Comparison of ENCODE assay signal across 8 mouse cellular contexts in the genomic region with DNA sequence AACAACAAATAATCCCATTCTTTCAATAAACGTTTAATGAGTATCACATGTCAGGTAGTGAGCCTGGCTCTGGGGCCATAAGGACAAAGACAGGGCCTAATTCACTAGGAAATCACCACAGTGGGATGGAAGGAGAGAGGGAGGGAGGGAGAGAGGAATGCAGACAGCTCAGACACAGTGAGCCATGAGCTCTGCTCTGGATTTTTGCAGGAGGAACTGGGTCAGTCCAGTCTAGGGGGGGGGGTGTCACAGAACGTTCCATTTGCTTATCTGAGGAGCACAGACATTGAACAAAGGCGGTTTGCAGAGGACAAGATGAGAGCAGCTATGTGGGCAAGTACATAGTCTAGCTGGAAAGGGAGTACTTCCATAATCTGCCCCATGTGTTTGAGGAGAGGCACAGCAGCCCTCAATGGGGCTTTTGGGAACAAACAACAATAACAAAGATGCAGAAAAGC. TPM values are rescaled to one million over a fixed set of nuclear protein-coding genes. Genes with fewer than 3 reads are reported as not detected.
A peak's percentile ranks its signal among the peaks of the same experiment; 100 is the strongest.
DNase-seq lines count a peak whose midpoint lies in the region; ATAC-seq and TF ChIP-seq lines count a peak whose summit lies in the region.

No protein-coding gene starts in this region.

- peak; percentile 20 for DNase-seq in adrenal gland, adult 2 months
- no peak for DNase-seq in adrenal gland, postnatal 4 days (ENCODE audit: low spot score in 2 of 2)
- peak; percentile 21 for DNase-seq in adipocyte (ENCODE audit: low spot score)
- DNase-seq in liver, adult 2 months (ENCODE audit: extremely low read depth, low read depth, low spot score), result peak; percentile 6
- peak; percentile 44 for DNase-seq in testis, postnatal 10 days (ENCODE audit: low spot score)
- DNase-seq in right cerebral cortex, adult 18-20 months, result no peak
- DNase-seq in gastrocnemius, postnatal 36 days, result no peak

- peaks cover 27% of the 10 kb centered on the region for H3K4me1 ChIP-seq in forebrain, embryonic 13.5 days
- H3K4me1 ChIP-seq in liver, adult 2 months (ENCODE audit: control insufficient read depth, insufficient read depth, low read length), result no peaks in the 10 kb centered on the region

- H3K36me3 ChIP-seq in forebrain, embryonic 13.5 days (ENCODE audit: poor library complexity, severe bottlenecking), result no peaks in the 10 kb centered on the region
- no peaks in the 10 kb centered on the region for H3K36me3 ChIP-seq in liver, adult 2 months (ENCODE audit: control insufficient read depth, insufficient read depth, low read length)

- TF ChIP-seq POLR2A in liver, adult 2 months (IDR thresholded peaks at IDR 0.05; ENCODE audit: extremely low read depth, insufficient read depth, low read length), result no peak

- peak; percentile 69 for ATAC-seq in forebrain, embryonic 13.5 days

- no peaks in the 10 kb centered on the region for H3K79me2 ChIP-seq in liver, adult 2 months (ENCODE audit: control insufficient read depth, insufficient read depth, low read length)

- no peak overlapping the region for H3K9ac ChIP-seq in forebrain, embryonic 13.5 days
- no peak overlapping the region for H3K9ac ChIP-seq in liver, adult 2 months (ENCODE audit: low read depth, low read length)

- H3K27ac ChIP-seq in forebrain, embryonic 13.5 days, result peak overlapping the region; percentile 73
- H3K27ac ChIP-seq in liver, adult 2 months (replicated peaks; ENCODE audit: insufficient read depth, low read depth, low read length), result no peak overlapping the region

- no peaks in the 10 kb centered on the region for H3K27me3 ChIP-seq in forebrain, embryonic 13.5 days
- H3K27me3 ChIP-seq in liver, adult 2 months (ENCODE audit: control insufficient read depth, insufficient read depth, low read length), result no peaks in the 10 kb centered on the region

- WGBS in forebrain, embryonic 13.5 days, result 13% methylated on average over 3 of the region's 3 CpGs
- WGBS in liver, adult 2 months, result 38% methylated on average over 3 of the region's 3 CpGs

- H3K4me2 ChIP-seq in forebrain, embryonic 13.5 days, result no peak overlapping the region

- no peak overlapping the region for H3K4me3 ChIP-seq in forebrain, embryonic 13.5 days
- no peak overlapping the region for H3K4me3 ChIP-seq in liver, adult 2 months (ENCODE audit: insufficient read depth, low read depth, low read length)

- H3K9me3 ChIP-seq in forebrain, embryonic 13.5 days (replicated peaks), result no peaks in the 10 kb centered on the region

- intact Hi-C loops in gastrocnemius, postnatal 36 days (cut with DNase I), result no loop called here

- TF ChIP-seq CTCF in liver, adult 2 months (IDR thresholded peaks at IDR 0.05; ENCODE audit: low read depth, low read length), result no peak

RNA-seq across cellular contexts. Expression of a gene that starts 24.7 kb away (rescaled TPM):
- 10 to 100 TPM; 29.6 to 32.0 TPM for total RNA-seq in adrenal gland, adult 2 months (2021)
- 61.8 and 67.9 TPM in 2 replicates for polyA plus RNA-seq in adrenal gland, adult 2 months (2012; rRNA removed)
- total RNA-seq in adrenal gland, postnatal 4 days (2021), result 10 to 100 TPM; 37.1 to 37.6 TPM
- polyA plus RNA-seq in forebrain, embryonic 13.5 days (2015; fragmentation: Nextera tagmentation; extraction: Ambion mirVana), result 49.0 and 50.8 TPM in 2 replicates
- 0.74 and 1.3 TPM in 2 replicates for total RNA-seq in liver, adult 2 months (2014; rRNA removed)
- polyA plus RNA-seq in liver, adult 2 months (2012; rRNA removed), result 16.5 and 17.6 TPM in 2 replicates
- total RNA-seq in gastrocnemius, postnatal 36 days (2021), result 10 to 100 TPM; 17.5 to 19.4 TPM

Comparison
In these comparisons a context has a peak if more than half of its experiments do, and no peak if none do; other contexts are left out.
1. DNase-seq: peak in adrenal gland, adult 2 months (single experiment), adipocyte (single experiment), liver, adult 2 months (single experiment) and testis, postnatal 10 days (single experiment); none in adrenal gland, postnatal 4 days (0 of 2), right cerebral cortex, adult 18-20 months (single experiment) and gastrocnemius, postnatal 36 days (0 of 2).